Mouse (Mus musculus) spleen, embryonic (tissue): ENCODE data around the gene Gstm1.
"Not testable (repeated sequence)": the region's sequence is repeated elsewhere in the genome, so short reads cannot be mapped to it uniquely, and the experiment has no call there.

Experiments used
- CTCF ChIA-PET: fragments of 350-600 bp; sonication (Branson Sonifier 250); formaldehyde crosslinking; loops from one replicate; lab custom pipeline; 2022; lab: Charles Lee

Gene Gstm1

GRCm38 (mm10) chr3:108016468-108016867 lies 1.3 kb downstream of the Gstm1 start:
- CTCF ChIA-PET: not testable (repeated sequence)

GRCm38 (mm10) chr3:108014974-108015346 lies 2.8 kb downstream of the Gstm1 start:
- CTCF ChIA-PET: no interaction called here

- CTCF ChIA-PET: interaction anchor here (0.5 kb wide), 1 partner anchor 82 kb away, joined by 3 read pairs; no protein-coding TSS in a partner anchor
Measured at GRCm38 (mm10) chr3:108014098-108014973, 3.4 kb downstream of the Gstm1 start.

GRCm38 (mm10) chr3:108013331-108013871 lies 4.4 kb downstream of the Gstm1 start:
- CTCF ChIA-PET: no interaction called here

GRCm38 (mm10) chr3:108011558-108011957 lies 6.2 kb downstream of the Gstm1 start:
- CTCF ChIA-PET: no interaction called here

GRCm38 (mm10) chr3:108010286-108010685 lies 7.5 kb downstream of the Gstm1 start:
- CTCF ChIA-PET: no interaction called here

- CTCF ChIA-PET: no interaction called here
Measured at GRCm38 (mm10) chr3:108002021-108002420, 15.8 kb downstream of the Gstm1 start.

GRCm38 (mm10) chr3:107999491-107999890 lies 18.3 kb downstream of the Gstm1 start:
- CTCF ChIA-PET: interaction anchor here (0.6 kb wide), 1 partner anchor 563 kb away, joined by 8 read pairs; no protein-coding TSS in a partner anchor

GRCm38 (mm10) chr3:107998591-107998990 lies 19.2 kb downstream of the Gstm1 start:
- CTCF ChIA-PET: no interaction called here

GRCm38 (mm10) chr3:107996576-107996975 lies 21.2 kb downstream of the Gstm1 start:
- CTCF ChIA-PET: no interaction called here

- CTCF ChIA-PET: not testable (repeated sequence)
Measured at GRCm38 (mm10) chr3:107995974-107996373, 21.8 kb downstream of the Gstm1 start.

DNA sequence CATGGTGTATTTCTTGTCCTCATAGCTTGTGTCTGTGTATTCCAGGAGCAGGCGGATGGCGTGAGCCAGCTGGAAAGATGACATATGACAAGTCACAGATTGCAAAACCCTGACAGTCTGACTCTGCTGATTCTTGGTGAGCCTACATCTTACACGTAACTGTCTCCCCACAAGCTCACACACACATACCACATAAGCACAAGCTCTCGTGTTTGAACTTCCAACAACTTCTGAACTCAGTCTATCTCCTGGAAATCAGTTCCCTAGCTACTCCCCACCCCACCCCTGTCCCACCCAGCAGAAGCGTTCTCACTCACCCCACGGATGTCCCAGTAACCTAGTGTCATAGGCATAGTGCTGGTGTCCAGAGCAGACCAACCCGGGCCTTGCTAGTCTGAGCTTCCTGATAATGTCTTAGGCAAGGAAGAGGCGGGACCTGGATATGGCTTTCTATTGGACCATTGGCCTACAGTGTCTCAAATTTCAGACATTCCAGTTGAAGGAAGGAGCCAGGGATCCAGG lies 31.7 kb downstream of the Gstm1 start, which contains the start of gene Gstm2:
Gene Gstm2, minus strand, starts transcription at position 413 of the 522 bp plus-strand sequence.
- CTCF ChIA-PET: no interaction called here

DNA sequence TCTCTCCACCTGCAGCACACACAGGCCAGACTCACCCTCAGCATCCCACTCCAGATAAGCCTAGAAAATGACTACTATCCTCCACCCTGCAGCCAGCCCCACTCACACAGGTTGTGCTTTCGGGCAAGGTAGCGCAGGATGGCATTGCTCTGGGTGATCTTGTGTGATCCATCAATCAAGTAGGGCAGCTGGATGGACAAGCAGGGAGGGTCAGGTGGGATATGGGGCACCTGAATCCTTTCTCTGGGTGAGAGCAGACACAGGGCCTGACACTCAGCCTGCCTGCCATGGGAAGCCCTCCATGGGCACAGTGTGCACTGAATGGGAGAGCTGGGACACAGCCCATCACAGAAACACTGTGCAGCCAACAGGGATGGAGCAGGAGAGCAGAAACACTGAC lies 32.6 kb downstream of the Gstm1 start:
- CTCF ChIA-PET: not testable (repeated sequence)

- CTCF ChIA-PET: no interaction called here
Measured at GRCm38 (mm10) chr3:107984471-107984870, 33.3 kb downstream of the Gstm1 start.

DNA sequence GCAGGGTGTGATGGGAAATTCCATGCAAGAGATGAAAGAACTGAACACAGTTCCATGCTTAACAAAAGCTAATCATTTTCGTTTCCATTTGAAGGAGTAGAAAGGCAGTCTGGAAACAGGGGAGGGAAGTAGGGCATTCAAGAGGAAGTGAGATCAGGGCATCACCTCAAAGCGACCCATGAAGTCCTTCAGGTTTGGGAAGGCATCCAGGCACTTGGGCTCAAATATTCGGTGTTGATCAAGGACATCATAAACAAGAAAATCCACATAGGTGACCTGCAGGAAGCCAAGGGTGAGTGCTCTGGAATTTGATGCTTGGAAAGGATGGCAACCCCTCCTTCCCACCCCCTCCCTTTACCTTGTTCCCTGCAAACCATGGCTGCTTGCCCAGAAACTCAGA lies 34.0 kb downstream of the Gstm1 start:
- CTCF ChIA-PET: no interaction called here

DNA sequence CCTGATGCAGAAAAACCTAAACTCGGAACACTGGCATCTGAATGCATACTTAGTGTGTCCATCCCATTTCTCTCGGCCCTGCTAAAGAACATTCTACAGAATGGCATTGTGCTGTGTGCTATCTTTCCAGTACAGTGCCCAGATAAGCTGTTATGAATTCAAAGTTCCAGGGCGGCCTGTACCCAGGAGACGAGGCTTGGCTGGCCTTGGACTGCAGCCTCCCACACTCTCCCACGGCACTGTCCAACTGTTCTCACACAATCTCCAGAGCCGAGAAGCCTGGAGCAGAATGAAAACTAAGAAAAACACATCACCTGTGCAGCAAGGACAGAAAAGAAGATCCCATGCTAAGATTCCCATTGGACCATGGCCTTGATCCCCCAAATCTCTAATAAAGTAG lies 35.0 kb downstream of the Gstm1 start:
- CTCF ChIA-PET: no interaction called here

- CTCF ChIA-PET: no interaction called here
Measured at GRCm38 (mm10) chr3:107981261-107981660, 36.5 kb downstream of the Gstm1 start.

DNA sequence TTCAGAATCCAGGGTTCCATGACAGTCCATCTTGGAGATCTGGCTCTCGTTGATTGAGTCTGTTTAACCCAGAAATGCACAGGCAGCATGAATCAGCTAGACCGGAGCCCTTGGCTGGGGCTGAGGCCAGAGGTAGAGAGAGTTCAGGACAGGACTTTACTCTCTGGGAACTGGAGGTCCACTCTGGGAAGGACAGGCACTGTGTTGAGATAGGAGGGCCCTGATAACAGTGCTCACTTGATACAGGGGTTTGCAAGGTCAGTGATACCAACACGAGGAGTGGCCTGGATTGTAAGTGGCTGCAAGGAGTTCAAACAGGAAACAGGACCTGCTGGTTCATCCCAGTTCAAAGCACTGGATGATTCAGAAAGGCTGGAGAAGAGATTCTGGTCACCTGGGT lies 40.1 kb downstream of the Gstm1 start:
- CTCF ChIA-PET: no interaction called here

DNA sequence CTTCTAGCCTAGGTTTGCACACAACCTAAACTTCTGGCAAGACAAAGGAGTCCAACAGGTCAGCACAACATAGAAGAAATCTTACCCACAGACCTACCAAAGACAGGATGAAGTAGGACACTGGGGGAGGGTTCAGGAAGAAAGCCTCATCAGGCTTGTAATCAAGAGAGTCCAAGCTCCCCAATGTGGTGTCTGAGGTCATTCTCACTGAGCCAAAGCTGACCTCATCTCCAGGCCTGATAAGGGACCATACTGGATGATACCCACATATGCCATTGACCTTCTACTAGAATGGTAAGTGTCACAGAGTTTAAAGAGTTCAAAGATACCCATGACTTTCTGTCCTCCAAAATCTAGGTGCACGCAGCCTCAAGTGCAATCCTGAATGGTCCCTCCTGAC lies 43.5 kb downstream of the Gstm1 start:
- CTCF ChIA-PET: no interaction called here

DNA sequence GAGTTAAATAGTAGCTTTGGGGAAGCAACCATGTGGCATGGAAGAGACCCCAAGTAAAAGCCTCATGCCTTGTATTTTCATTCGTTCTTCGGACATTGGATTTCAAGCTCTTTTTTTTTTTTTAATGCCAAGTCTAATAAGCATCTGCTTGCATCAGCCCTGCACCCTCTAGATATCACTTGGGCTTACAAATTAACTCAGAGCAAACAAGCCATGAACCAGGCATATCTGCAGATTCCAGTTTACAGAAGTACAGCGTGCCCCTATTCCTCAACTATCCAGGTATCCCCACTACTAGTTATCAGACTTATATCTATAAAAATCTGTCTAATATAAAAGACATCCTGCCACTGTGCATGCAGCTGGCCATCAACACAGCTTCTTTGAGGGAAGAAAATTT lies 45.7 kb downstream of the Gstm1 start:
- CTCF ChIA-PET: no interaction called here

DNA sequence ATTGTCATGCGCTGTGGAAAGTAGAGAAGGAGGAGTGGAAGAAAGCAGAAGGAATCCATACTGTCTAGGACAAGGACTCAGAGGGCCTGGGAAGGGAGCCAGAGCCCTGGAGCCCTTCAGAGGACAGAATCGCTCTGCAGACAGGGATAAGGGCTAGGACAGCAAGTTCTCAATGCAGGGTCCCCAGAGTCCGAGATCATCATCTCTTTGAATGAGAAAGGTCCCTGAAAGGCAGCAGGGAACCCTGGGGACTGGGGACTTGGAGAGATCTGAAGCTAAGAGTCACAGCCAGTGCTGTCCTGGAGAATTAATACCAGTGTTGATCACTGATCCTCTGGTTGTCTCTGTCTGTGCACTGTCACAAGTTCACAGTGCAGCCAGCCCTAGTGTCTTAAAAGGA lies 46.7 kb downstream of the Gstm1 start:
- CTCF ChIA-PET: not testable (repeated sequence)

DNA sequence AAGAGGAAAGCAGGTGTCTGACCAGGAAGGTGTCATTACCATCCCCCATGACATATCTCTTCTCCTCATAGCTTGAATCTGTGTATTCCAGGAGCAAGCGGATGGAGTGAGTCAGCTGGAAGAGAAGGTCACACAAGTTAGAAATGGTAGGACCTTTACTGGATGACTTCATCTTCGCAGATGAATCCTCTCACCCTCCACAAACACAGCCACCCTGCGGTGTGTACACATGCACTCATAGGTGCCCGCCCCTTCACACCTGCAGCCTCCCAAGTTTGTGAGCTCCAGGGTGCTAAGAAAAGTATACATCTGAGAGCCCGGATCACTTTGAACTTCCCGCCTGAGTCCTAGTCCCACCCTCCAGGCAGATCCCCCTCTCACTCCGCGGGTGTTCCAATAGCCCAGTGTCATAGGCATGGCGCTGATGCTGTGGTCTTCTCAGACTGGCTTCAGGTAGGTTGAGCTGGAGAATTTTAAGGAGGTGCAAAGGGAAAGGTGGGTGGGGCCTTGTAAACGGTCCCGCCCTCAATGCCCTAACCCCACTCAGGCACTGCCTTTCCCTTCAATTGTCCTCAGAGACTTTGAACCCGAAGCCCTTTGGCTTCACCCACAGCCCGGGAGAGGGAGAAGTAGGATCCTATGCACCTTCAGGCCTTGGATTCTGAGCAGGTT lies 48.9 kb downstream of the Gstm1 start, which contains the start of gene Gstm3:
Gene Gstm3, minus strand, starts transcription at position 560 of the 672 bp plus-strand sequence.
- CTCF ChIA-PET: no interaction called here
